Mouse (Mus musculus): ENCODE results near the gene G6pc. TPM values are rescaled to one million over a fixed set of nuclear protein-coding genes. Genes with fewer than 3 reads are reported as not detected.
A peak's percentile ranks its signal among the peaks of the same experiment; 100 is the strongest.
"Not testable (repeated sequence)": the region's sequence is repeated elsewhere in the genome, so short reads cannot be mapped to it uniquely, and the experiment has no call there.

The G6pc gene
- total RNA-seq, 4 experiments from 2014 or later = not detected

GRCm38 (mm10) chr11:101355916-101356315 is 11.4 kb upstream of the G6pc start:
- no peak for DNase-seq (ENCODE audit: low spot score in 2 of 2)

GRCm38 (mm10) chr11:101357505-101358182 is 9.7 kb upstream of the G6pc start:
- DNase-seq (ENCODE audit: low spot score in 2 of 2) = no peak

- no peak for DNase-seq (ENCODE audit: low spot score in 2 of 2)
These were observed 7.6 kb upstream of the G6pc start for GRCm38 (mm10) chr11:101359776-101360175.

GRCm38 (mm10) chr11:101360651-101361113 is 6.7 kb upstream of the G6pc start:
- DNase-seq (ENCODE audit: low spot score in 2 of 2) = no peak

GRCm38 (mm10) chr11:101364531-101364931 is 2.8 kb upstream of the G6pc start:
- DNase-seq (ENCODE audit: low spot score in 2 of 2) = no peak

- DNase-seq (ENCODE audit: low spot score in 2 of 2) = no peak
These were observed 2.8 kb downstream of the G6pc start for GRCm38 (mm10) chr11:101370141-101370540.

- DNase-seq (ENCODE audit: low spot score in 2 of 2) = no peak
These were observed 7.1 kb downstream of the G6pc start for GRCm38 (mm10) chr11:101374421-101374938.

- DNase-seq (ENCODE audit: low spot score in 2 of 2) = not testable (repeated sequence)
These were observed 10.8 kb downstream of the G6pc start for GRCm38 (mm10) chr11:101378196-101378595.

- no peak for DNase-seq (ENCODE audit: low spot score in 2 of 2)
These were observed 11.6 kb downstream of the G6pc start for GRCm38 (mm10) chr11:101378926-101379325.

GRCm38 (mm10) chr11:101381817-101382216 is 14.5 kb downstream of the G6pc start:
- no peak for DNase-seq (ENCODE audit: low spot score in 2 of 2)

GRCm38 (mm10) chr11:101395110-101395509 is 27.7 kb downstream of the G6pc start:
- peak; percentile 21 to 43 for DNase-seq (ENCODE audit: low spot score in 2 of 2)

GRCm38 (mm10) chr11:101415306-101415705 is 47.9 kb downstream of the G6pc start:
- no peak for DNase-seq (ENCODE audit: low spot score in 2 of 2)

GRCm38 (mm10) chr11:101416433-101417100 is 49.2 kb downstream of the G6pc start:
- DNase-seq (ENCODE audit: low spot score in 2 of 2) = no peak

- DNase-seq (ENCODE audit: low spot score in 2 of 2) = peak; percentile 67 to 92
These were observed 49.9 kb downstream of the G6pc start, which contains the start of gene Aarsd1 for GRCm38 (mm10) chr11:101417101-101417855. Gene Aarsd1, minus strand, starts transcription at chr11:101417615.

- peak in 1 of 2 experiments; percentile 54 for DNase-seq (ENCODE audit: low spot score in 2 of 2)
These were observed 51.6 kb downstream of the G6pc start for GRCm38 (mm10) chr11:101418991-101419390.

- no peak for DNase-seq (ENCODE audit: low spot score in 2 of 2)
These were observed 52.2 kb downstream of the G6pc start for GRCm38 (mm10) chr11:101419610-101420009.

GRCm38 (mm10) chr11:101420148-101420547 is 52.8 kb downstream of the G6pc start:
- no peak for DNase-seq (ENCODE audit: low spot score in 2 of 2)

GRCm38 (mm10) chr11:101424105-101424851 is 56.9 kb downstream of the G6pc start, which contains the start of gene Gm27029:
Gene Gm27029, minus strand, starts transcription at chr11:101424796.
- DNase-seq (ENCODE audit: low spot score in 2 of 2) = peak; percentile 32 to 33

GRCm38 (mm10) chr11:101424925-101425813 is 57.8 kb downstream of the G6pc start, which contains the start of the genes Rundc1 and Ptges3l:
Gene Rundc1, plus strand, starts transcription at chr11:101425085.
Gene Ptges3l, minus strand, starts transcription at chr11:101425333.
- DNase-seq (ENCODE audit: low spot score in 2 of 2) = peak; percentile 94 to 96

- DNase-seq (ENCODE audit: low spot score in 2 of 2) = no peak
These were observed 58.8 kb downstream of the G6pc start for GRCm38 (mm10) chr11:101426165-101426564.
